Mouse (Mus musculus) heart, postnatal 10 days (tissue): ENCODE data around the gene Erich3. TPM values are rescaled to one million over a fixed set of nuclear protein-coding genes. Genes with fewer than 3 reads are reported as not detected.

Source experiments
- total RNA-seq, 2 experiments: library from RNA; stranded (reverse); gene quantifications; 2 replicates each; pipeline ENCODE4 v1.2.3; 2021

Erich3 gene
- total RNA-seq, 2 experiments from 2014 or later, result 0.05 TPM

Other genes starting within 250 kb of the Erich3 start
- 10 to 100 TPM; 19.5 to 21.8 TPM for gene Cryz, start 67.1 kb upstream of the Erich3 start, total RNA-seq
- gene Tyw3, start 66.8 kb upstream of the Erich3 start, total RNA-seq, result 1 to 10 TPM; 4.8 to 4.9 TPM